Mouse (Mus musculus) heart, adult 2 months (tissue): ENCODE data around the gene Ttyh3.

Experiments used
- CTCF ChIP-seq: fragments of 200-600 bp; IDR thresholded peaks from 2 replicates; pipeline ENCODE4 v1.8.1; 2022; ENCODE audit warnings: antibody characterized with exemption, mild to moderate bottlenecking, moderate library complexity
- EP300 ChIP-seq: fragments of 200-500 bp; IDR thresholded peaks from 2 replicates; pipeline ENCODE4 v1.6.1; 2011; ENCODE audit warnings: low read depth, low read length, control low read depth; ENCODE audit not compliant: insufficient read depth
- POLR2A ChIP-seq: fragments of 200-500 bp; IDR thresholded peaks from 2 replicates; pipeline ENCODE4 v1.6.1; 2011; ENCODE audit warnings: mild to moderate bottlenecking, low read depth, low read length, control low read depth; ENCODE audit not compliant: insufficient read depth

DNA sequence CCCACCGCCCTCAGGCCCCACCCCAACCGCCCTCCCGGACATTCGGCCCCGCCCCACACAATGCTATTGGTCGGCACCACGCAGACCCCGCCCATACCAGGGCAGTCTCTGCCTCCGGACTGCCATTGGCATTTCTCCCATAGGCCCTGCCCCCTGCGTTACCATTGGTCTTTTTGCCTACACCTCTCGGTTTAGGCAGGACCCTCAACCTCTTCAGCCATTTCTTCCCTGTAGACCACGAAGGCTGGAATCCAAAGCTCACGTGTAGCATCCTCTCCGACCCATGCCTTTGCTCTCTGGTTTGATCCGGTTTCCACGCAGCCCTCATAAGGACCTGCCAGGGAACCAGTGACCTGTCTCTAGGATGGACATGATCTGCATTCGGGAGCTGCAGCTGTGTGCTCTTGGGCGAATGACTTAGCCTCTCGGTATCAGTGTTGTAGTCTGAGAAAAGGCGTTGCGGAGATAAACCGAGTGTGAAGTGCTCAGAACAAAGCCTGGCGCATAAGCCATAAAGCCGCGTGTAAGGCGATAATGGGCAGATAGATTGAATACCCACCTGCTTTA, 353 bp upstream of the Ttyh3 start:
- TF ChIP-seq POLR2A (0 out of 2 replicates have a peak, but pooled peaks have one; percentile 20), EP300 (no peak), CTCF (no peak)
